In genomic region chr14:47074045-47074666, GRCm38 (mm10) we compare ENCODE assay signal across 8 mouse cellular contexts.
DNase-seq lines count a peak whose midpoint lies in the region; ATAC-seq and TF ChIP-seq lines count a peak whose summit lies in the region.
"Had no signal": no experiment of that assay in that cellular context is flagged by ENCODE, and none has a peak within 500 bp of the region (broad histone marks: within the 10 kb centered on the region; RNA-seq: fewer than 3 reads in every experiment).

No protein-coding gene starts in this region.

- dilution Hi-C loops in CH12.LX (cut with MboI; ENCODE audit: extremely low pct_ligation_motif_present, extremely low pct_unique_long_range_greater_than_20kb, low sequenced_read_pairs), result no loop called here

- no peak overlapping the region for H3K4me3 ChIP-seq in hindbrain, postnatal 0 days (ENCODE audit: low read length)
- no peak overlapping the region for H3K4me3 ChIP-seq in hindbrain, embryonic 12.5 days
- no peak overlapping the region for H3K4me3 ChIP-seq in CH12.LX (replicated peaks in 1 of 3; ENCODE audit: low read depth in 2 of 3, low read length in 2 of 3, poor library complexity in 1 of 3)
- H3K4me3 ChIP-seq in lung, postnatal 0 days (ENCODE audit: low read depth, low read length), result no peak overlapping the region
- H3K4me3 ChIP-seq: embryonic facial prominence, embryonic 15.5 days had no signal

- peak; percentile 21; the same call in 1 of the 2 replicates for TF ChIP-seq CTCF in hindbrain, postnatal 0 days (IDR thresholded peaks at IDR 0.05; ENCODE audit: low read depth)
- TF ChIP-seq CTCF in CH12.LX (conservative IDR thresholded peaks at IDR 0.05 in 1 of 2, IDR thresholded peaks at IDR 0.05 in 1 of 2; ENCODE audit: low read depth in 2 of 2, low read length in 2 of 2), result peak; percentile 59 to 61
- TF ChIP-seq CTCF in lung, postnatal 0 days (IDR thresholded peaks at IDR 0.05), result peak; percentile 50

- no peak overlapping the region for H3K4me2 ChIP-seq in hindbrain, postnatal 0 days (ENCODE audit: low read depth, low read length)
- no peak overlapping the region for H3K4me2 ChIP-seq in hindbrain, embryonic 12.5 days (replicated peaks)
- H3K4me2 ChIP-seq in CH12.LX (ENCODE audit: insufficient read depth, low read depth, poor library complexity, severe bottlenecking), result no peak overlapping the region
- no peak overlapping the region for H3K4me2 ChIP-seq in lung, postnatal 0 days (replicated peaks; ENCODE audit: low read depth, low read length)
- H3K4me2 ChIP-seq: embryonic facial prominence, embryonic 15.5 days had no signal

- peak; percentile 14; the same call in 1 of the 2 replicates for ATAC-seq in hindbrain, postnatal 0 days
- ATAC-seq in hindbrain, embryonic 12.5 days (ENCODE audit: low FRiP score), result no peak
- 0 out of 2 replicates have a peak, but pooled peaks have one; percentile 21 for ATAC-seq in lung, postnatal 0 days

- H3K4me1 ChIP-seq in hindbrain, postnatal 0 days (ENCODE audit: insufficient read depth, low read length), result no peaks in the 10 kb centered on the region
- no peaks in the 10 kb centered on the region for H3K4me1 ChIP-seq in hindbrain, embryonic 12.5 days
- H3K4me1 ChIP-seq in CH12.LX (ENCODE audit: control insufficient read depth in 1 of 2, insufficient read depth in 2 of 2), result peaks cover 0 to 55% of the 10 kb centered on the region in 2 experiments; a peak in 2 of 4 replicates
- H3K4me1 ChIP-seq in lung, postnatal 0 days (ENCODE audit: insufficient read depth, low read depth, low read length), result no peaks in the 10 kb centered on the region
- H3K4me1 ChIP-seq: embryonic facial prominence, embryonic 15.5 days had no signal

- H3K27me3 ChIP-seq in hindbrain, postnatal 0 days (ENCODE audit: insufficient read depth, low read length), result no peaks in the 10 kb centered on the region
- no peaks in the 10 kb centered on the region for H3K27me3 ChIP-seq in hindbrain, embryonic 12.5 days
- H3K27me3 ChIP-seq in CH12.LX (replicated peaks), result no peaks in the 10 kb centered on the region
- H3K27me3 ChIP-seq in lung, postnatal 0 days (replicated peaks; ENCODE audit: insufficient read depth, low read length), result no peaks in the 10 kb centered on the region
- H3K27me3 ChIP-seq: embryonic facial prominence, embryonic 15.5 days had no signal

- no peaks in the 10 kb centered on the region for H3K9me3 ChIP-seq in hindbrain, postnatal 0 days (ENCODE audit: low read length)
- H3K9me3 ChIP-seq in hindbrain, embryonic 12.5 days (replicated peaks), result no peaks in the 10 kb centered on the region
- H3K9me3 ChIP-seq in CH12.LX (replicated peaks; ENCODE audit: low read length), result no peaks in the 10 kb centered on the region
- H3K9me3 ChIP-seq in lung, postnatal 0 days (ENCODE audit: low read length), result no peaks in the 10 kb centered on the region
- H3K9me3 ChIP-seq: embryonic facial prominence, embryonic 15.5 days had no signal

- no peak overlapping the region for H3K27ac ChIP-seq in hindbrain, postnatal 0 days
- H3K27ac ChIP-seq in hindbrain, embryonic 12.5 days, result no peak overlapping the region
- H3K27ac ChIP-seq in CH12.LX (ENCODE audit: insufficient read depth, low read depth), result no peak overlapping the region
- no peak overlapping the region for H3K27ac ChIP-seq in lung, postnatal 0 days (ENCODE audit: low read length)
- H3K27ac ChIP-seq: embryonic facial prominence, embryonic 15.5 days had no signal

- H3K36me3 ChIP-seq in hindbrain, postnatal 0 days (ENCODE audit: insufficient read depth, low read length), result no peaks in the 10 kb centered on the region
- no peaks in the 10 kb centered on the region; the same call in 1 of the 2 replicates for H3K36me3 ChIP-seq in hindbrain, embryonic 12.5 days
- H3K36me3 ChIP-seq in CH12.LX (replicated peaks in 1 of 2; ENCODE audit: control insufficient read depth in 1 of 2, insufficient read depth in 1 of 2, low read length in 1 of 2), result no peaks in the 10 kb centered on the region
- no peaks in the 10 kb centered on the region for H3K36me3 ChIP-seq in lung, postnatal 0 days (ENCODE audit: insufficient read depth, low read length)

- DNase-seq in hindbrain, postnatal 0 days (ENCODE audit: low spot score), result no peak
- DNase-seq in 3134 (ENCODE audit: extremely low read depth, insufficient read length, low spot score) (peak; percentile 30), CH12.LX (ENCODE audit: extremely low read depth) (peak; percentile 75)
- peak; percentile 29 for DNase-seq in embryo, embryonic 10.5 days (ENCODE audit: low spot score)
- no peak for DNase-seq in lung, postnatal 0 days (ENCODE audit: low spot score)
- no peak for DNase-seq in right cerebral cortex, postnatal 10 days (ENCODE audit: low spot score in 2 of 2)

- in situ Hi-C loops in CH12.LX (cut with MboI; ENCODE audit: low pct_ligation_motif_present, low pct_unique_long_range_greater_than_20kb, low sequenced_read_pairs), result loop anchor here (5.0 kb wide), 1 partner anchor 72 kb away; no protein-coding TSS in a partner anchor

- H3K79me2 ChIP-seq in CH12.LX (replicated peaks; ENCODE audit: control insufficient read depth, extremely low read depth, insufficient read depth, poor library complexity, severe bottlenecking), result no peaks in the 10 kb centered on the region

- no peak for TF ChIP-seq EP300 in CH12.LX (IDR thresholded peaks at IDR 0.05; ENCODE audit: low read length)
- no peak for TF ChIP-seq EP300 in lung, postnatal 0 days (IDR thresholded peaks at IDR 0.05)

- no peak for TF ChIP-seq POLR2A in CH12.LX (IDR thresholded peaks at IDR 0.05; ENCODE audit: low read depth, low read length)

- 68% methylated on average over 18 of the region's 18 CpGs for WGBS in hindbrain, postnatal 0 days
- 59% methylated on average over 18 of the region's 18 CpGs for WGBS in hindbrain, embryonic 12.5 days
- 76% methylated on average over 18 of the region's 18 CpGs for WGBS in lung, postnatal 0 days

- TF ChIP-seq RAD21 in CH12.LX (IDR thresholded peaks at IDR 0.05; ENCODE audit: low read depth, low read length), result no peak; the same call in 1 of the 2 replicates

- H3K9ac ChIP-seq in hindbrain, postnatal 0 days (replicated peaks; ENCODE audit: low read length), result no peak overlapping the region
- H3K9ac ChIP-seq in hindbrain, embryonic 12.5 days, result no peak overlapping the region
- no peak overlapping the region for H3K9ac ChIP-seq in CH12.LX (ENCODE audit: insufficient read depth, low read depth)
- no peak overlapping the region for H3K9ac ChIP-seq in lung, postnatal 0 days (replicated peaks; ENCODE audit: low read depth)
- H3K9ac ChIP-seq: embryonic facial prominence, embryonic 15.5 days had no signal

TF ChIP-seq in CH12.LX, 34 proteins besides CTCF, POLR2A, EP300 and RAD21:
- TF ChIP-seq JUND (conservative IDR thresholded peaks at IDR 0.05; ENCODE audit: low read depth, low read length), result no peak
- peak; percentile 76 for TF ChIP-seq ELF1 (IDR thresholded peaks at IDR 0.05; ENCODE audit: low read depth, low read length)
- TF ChIP-seq CHD2 (IDR thresholded peaks at IDR 0.05; ENCODE audit: low read length), result peak; percentile 55; the same call in 1 of the 2 replicates
- TF ChIP-seq BHLHE40 (IDR thresholded peaks at IDR 0.05; ENCODE audit: low read depth, low read length), result 0 out of 2 replicates have a peak, but pooled peaks have one; percentile 7
- peak; percentile 35 for TF ChIP-seq SMC3 (IDR thresholded peaks at IDR 0.05; ENCODE audit: low read depth, low read length)

Comparison
In these comparisons a context has a peak if more than half of its experiments do, and no peak if none do; other contexts are left out.
1. DNase-seq: peak in 3134 (single experiment), CH12.LX (single experiment) and embryo, embryonic 10.5 days (single experiment); none in hindbrain, postnatal 0 days (single experiment), lung, postnatal 0 days (single experiment) and right cerebral cortex, postnatal 10 days (0 of 2).
2. Peak in every context shown above with its lines, with median percentiles within 50 percentile points of each other: CTCF ChIP-seq.